Mouse (Mus musculus): ENCODE measurements around the gene Vmn1r2.
"Not testable (repeated sequence)": the region's sequence is repeated elsewhere in the genome, so short reads cannot be mapped to it uniquely, and the experiment has no call there.

Vmn1r2 gene

DNA sequence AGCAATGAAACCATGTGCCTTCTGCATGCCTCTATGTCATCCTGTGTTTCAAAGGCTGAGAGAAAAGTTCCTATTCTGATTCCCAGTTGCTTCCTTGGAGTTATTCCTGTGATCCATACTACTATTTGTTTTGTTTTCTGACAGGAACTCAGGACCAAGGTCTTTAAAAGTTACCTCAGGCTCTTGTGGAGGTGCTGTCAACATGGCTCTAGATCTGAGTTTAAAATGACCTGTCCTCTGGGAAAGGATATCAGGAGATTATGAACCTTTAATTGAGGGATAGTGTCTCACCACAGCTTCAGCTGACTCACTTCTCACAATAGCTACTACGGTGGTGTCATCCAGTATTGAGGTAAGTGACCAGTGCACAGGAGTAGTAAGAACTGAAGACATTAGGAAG, at the start of gene Vmn1r2:
Gene Vmn1r2 (plus strand): TSS at position 301 of the 400 bp plus-strand sequence.
- not testable (repeated sequence) for DNase-seq (ENCODE audit: low read depth, low spot score)

DNA sequence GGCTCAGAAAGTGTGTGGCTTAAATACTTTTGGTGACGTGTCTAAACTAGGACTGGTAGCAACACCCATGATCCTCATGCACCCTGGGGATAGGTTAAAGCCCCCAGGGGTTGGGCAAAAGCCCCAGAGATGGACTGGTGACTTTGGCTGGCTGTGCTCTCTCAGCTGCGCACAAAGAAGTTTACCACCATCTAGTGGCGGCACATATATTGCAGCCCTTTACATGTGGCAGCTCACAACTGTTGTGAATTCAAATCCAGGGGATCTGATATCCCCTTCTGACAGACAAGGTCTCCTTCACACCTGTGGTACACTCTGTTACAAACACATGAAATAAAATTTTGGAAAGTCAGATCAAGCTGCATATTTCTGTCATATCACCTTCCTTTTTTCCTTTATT, 19.2 kb upstream of the Vmn1r2 start:
- DNase-seq (ENCODE audit: low read depth, low spot score), result not testable (repeated sequence)

DNA sequence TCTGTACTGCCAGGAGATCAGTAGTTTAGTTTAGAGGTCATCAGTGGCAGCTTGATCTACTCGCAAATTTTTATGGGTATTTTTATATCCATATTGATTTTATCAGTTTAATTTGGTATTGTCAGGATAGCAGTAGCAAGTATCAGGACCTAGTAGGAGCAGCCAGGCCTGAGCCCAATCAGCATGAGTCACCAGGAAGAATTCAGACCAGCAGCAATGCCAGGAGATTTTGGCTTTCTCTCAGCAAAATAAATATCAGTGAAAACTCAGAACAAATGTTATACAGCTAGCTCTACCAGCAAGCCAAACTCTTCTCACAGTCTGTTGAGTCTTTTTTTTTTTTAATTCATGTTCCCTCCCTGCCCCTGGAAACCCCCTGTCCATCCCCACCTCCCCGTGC, 13.8 kb upstream of the Vmn1r2 start:
- not testable (repeated sequence) for DNase-seq (ENCODE audit: low read depth, low spot score)

DNA sequence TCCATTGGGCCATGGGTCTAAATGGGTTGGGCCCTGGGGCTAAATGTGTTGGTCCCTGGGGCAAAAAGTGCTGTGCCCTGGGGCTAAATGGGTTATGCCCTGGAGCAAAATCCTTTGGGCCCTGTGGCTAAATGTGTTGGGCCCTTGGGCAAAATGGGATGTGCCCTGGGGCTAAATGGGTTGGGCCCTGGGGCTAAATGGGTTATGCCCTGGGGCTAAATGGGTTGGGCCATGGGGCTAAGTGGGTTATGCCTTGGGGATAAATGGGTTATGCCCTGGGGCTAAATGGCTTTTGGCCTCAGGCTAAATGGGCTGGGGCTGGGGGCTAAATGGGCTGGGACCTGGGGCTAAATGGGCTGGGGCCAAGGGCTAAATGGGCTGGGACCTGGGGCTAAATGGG, 2.7 kb upstream of the Vmn1r2 start:
- not testable (repeated sequence) for DNase-seq (ENCODE audit: low read depth, low spot score)

DNA sequence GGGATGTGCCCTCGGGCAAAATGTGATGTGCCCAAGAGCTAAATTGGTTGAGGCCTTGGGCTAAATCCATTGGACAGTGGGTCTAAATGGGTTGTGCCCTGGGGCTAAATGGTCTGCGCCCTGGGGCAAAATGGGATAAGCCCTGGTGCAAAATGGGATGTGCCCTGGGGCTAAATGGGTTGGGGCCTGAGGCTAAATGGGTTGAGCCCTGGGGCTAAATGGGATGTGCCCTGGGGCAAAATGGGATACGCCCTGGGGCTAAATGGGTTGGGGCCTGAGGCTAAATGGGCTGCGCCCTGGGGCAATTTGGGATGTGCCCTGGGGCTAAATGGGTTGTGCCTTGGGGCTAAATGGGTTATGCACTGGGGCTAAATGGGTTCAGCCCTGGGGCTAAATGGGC, 2.1 kb upstream of the Vmn1r2 start:
- DNase-seq (ENCODE audit: low read depth, low spot score), result no peak

DNA sequence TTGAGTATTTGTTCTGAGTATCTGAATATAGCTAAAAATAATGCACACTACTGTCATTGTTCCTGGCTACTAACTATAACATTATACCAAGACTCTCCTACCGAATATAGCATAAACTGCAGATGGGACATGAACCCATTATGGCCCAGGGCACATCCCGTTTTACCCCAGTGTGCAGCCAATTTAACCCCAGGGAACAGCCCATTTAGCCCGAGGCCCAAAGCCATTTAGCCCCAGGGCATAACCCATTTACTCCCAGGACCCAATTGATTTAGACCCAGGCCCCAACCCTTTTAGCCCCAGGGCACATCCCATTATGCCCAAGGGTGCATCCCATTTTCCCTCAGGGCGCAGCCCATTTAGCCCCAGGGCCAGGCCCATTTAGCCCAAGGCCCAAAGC, 7.5 kb downstream of the Vmn1r2 start:
- DNase-seq (ENCODE audit: low read depth, low spot score), result not testable (repeated sequence)

DNA sequence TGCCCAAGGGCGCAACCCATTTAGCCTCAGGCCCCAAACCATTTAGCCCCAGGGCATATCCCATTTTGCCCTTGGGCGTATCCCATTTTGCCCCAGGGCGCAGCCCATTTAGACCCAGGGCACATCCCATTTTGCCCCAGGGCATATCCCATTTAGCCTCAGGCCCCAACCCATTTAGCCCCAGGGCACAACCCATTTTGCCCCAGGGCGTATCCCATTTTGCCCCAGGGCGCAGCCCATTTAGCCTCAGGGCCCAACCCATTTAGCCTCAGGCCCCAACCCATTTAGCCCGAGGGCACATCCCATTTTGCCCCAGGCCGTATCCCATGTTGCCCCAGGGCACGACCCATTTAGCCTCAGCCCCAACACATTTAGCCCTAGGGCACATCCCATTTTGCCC, 8.6 kb downstream of the Vmn1r2 start:
- not testable (repeated sequence) for DNase-seq (ENCODE audit: low read depth, low spot score)

DNA sequence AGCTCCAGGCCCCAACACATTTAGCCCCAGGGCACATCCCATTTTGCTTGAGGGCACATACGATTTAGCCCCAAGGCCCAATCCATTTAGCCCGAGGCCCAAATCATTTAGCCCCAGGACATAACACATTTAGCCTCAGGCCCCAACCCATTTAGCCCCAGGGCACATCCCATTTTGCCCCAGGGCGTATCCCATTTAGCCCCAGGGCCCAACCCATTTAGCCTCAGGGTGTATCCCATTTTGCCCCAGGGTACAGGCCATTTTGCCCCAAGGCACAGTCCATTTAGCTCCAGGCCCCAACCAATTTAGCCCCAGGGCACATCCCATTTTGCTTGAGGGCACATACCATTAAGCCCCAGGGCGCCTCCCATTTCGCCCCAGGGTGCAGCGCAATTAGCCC, 9.1 kb downstream of the Vmn1r2 start:
- not testable (repeated sequence) for DNase-seq (ENCODE audit: low read depth, low spot score)

DNA sequence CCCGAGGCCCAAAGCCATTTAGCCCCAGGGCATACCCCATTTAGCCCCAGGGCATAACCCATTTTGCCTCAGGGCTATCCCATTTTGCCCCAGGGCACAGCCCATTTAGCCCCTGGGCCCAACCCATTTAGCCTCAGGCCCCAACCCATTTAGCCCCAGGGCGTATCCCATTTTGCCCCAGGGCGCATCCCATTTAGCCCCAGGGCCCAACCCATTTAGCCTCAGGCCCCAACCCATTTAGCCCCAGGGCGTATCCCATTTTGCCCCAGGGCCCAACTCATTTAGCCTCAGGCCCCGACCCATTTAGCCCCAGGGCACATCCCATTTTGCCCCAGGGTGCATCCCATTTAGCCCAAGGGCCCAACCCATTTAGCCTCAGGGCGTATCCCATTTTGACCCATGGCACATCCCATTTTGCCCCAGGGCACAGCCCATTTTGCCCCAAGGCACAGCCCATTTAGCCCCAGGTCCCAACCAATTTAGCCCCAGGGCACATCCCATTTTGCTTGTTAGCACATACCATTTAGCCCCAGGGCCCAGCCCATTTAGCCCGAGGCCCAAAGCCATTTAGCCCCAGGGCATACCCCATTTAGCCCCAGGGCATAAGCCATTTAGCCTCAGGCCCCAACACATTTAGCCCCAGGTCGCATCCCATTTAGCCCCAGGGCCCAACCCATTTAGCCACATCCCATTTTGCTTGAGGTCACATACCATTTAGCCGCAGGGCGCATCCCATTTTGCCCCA, 9.8 kb downstream of the Vmn1r2 start:
- not testable (repeated sequence) for DNase-seq (ENCODE audit: low read depth, low spot score)

DNA sequence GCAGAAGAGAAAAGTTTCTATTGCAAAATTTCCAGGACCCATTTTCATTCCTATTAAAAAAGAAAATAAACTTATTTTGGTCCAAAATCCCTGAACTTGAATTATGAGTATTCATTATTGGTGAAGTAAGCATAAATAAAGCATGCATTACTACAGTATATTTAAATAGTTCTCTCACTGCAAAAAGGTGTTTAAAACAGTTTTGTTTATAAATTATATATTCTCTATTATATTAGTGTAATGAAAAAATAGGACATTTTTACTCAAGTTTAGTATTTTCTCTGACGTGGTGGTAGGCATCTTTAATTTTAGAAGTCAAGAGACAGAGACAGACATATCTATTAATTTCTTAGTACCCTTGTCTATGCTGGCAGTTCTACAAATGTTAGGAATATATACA, 18.1 kb downstream of the Vmn1r2 start, which contains the start of gene Vmn1r3:
Gene Vmn1r3 (minus strand): TSS at position 101 of the 400 bp plus-strand sequence.
- not testable (repeated sequence) for DNase-seq (ENCODE audit: low read depth, low spot score)

DNA sequence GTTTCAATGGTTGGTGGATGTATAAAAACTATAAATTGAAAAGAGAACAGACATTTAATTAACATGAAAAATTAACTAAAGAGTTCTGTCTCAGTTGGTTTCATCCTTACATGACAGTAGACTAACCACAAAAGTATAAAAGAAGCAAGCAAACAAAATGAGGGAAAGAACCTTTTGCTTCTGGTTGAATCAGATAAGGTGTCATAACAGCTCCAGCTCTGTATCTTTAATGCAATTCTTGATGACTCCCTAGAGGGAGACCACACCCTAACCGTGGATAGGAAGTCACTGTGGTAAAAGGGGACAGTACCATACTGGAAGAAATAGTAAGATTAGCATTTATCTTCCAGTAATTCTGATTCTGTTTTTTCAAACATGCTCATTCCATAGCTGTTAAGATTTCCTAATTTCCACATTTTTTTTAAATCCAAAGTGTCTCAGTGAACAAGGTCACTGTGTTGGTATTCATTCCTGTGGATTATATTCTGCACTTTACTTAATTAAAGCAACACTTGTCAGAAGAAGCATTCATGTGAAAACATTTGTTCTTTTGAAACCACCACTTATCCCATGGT, 42.6 kb downstream of the Vmn1r2 start:
- not testable (repeated sequence) for DNase-seq (ENCODE audit: low read depth, low spot score)

DNA sequence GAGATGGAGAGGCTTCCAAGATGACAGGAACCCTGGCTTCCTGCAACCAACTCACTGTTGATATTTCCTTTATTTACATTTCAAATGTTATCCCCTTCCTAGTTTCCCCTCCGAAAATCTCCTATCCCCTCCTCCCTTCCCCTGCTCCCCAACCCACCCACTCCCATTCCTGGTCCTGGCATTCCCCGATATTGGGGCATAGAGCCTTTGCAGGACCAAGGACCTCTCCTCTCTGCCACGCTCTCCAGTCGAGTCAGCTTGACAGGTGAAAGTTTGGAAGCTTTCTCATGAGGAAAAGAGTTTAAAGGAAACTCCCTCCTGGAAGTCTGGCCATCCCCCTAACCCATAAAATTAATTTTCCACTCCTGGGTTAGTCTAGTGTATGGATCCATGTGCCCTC, 46.2 kb downstream of the Vmn1r2 start:
- DNase-seq (ENCODE audit: low read depth, low spot score), result not testable (repeated sequence)

DNA sequence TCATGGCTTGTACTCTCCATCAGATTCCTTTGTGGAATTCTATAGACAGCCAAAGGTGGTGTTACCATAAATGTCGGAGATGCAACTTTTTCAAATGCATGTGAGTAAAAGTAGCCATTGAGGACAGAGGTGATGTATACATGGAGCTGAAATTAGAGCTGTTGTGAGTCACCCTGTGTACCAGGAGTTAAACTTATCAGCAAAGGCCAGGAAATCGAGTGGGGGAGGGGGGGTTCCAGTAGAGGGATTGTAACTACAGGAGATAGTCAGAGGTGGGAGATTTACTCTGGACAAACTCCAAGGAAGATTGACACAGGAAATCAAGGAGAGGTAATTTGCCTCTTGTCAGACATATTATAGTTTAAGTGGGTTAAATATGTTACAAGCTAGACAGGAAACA, 49.3 kb downstream of the Vmn1r2 start:
- DNase-seq (ENCODE audit: low read depth, low spot score), result not testable (repeated sequence)

All from retina, adult 2 months (tissue).